Mouse (Mus musculus): ENCODE measurements around the gene Gm11983. TPM values are rescaled to one million over a fixed set of nuclear protein-coding genes. Genes with fewer than 3 reads are reported as not detected.
"Not testable (repeated sequence)": the region's sequence is repeated elsewhere in the genome, so short reads cannot be mapped to it uniquely, and the experiment has no call there.

Gene Gm11983
- total RNA-seq, 2 experiments from 2014 or later = not detected

- intact Hi-C loops (cut with DNase I); DNase-seq (ENCODE audit: low spot score): not testable (repeated sequence)
Measured at GRCm38 (mm10) chr11:6802879-6803278, 34.6 kb downstream of the Gm11983 start.

- DNase-seq (ENCODE audit: low spot score) = no peak
- intact Hi-C loops (cut with DNase I) = no loop called here
Measured at GRCm38 (mm10) chr11:6790690-6791089, 46.8 kb downstream of the Gm11983 start.

Other genes with a start within 250 kb of the Gm11983 start
- gene Nacad, start 231.6 kb downstream of the Gm11983 start, total RNA-seq (2021) = 1 to 10 TPM in 1 of 2 experiments, under 1 TPM in 1; 0.49 to 1.1 TPM
- gene Tbrg4, start 211.6 kb downstream of the Gm11983 start, total RNA-seq (2021) = 100 to 1,000 TPM in 1 of 2 experiments, 10 to 100 TPM in 1; 98.2 to 109 TPM
- gene Wap, start 199.0 kb downstream of the Gm11983 start, total RNA-seq (2021) = not detected
- gene Ramp3, start 179.1 kb downstream of the Gm11983 start, total RNA-seq (2021) = 1 to 10 TPM; 5.8 to 7.0 TPM
- 1 to 10 TPM; 2.2 to 2.5 TPM for gene Adcy1, start 225.8 kb upstream of the Gm11983 start, total RNA-seq (2021)

Measured in heart, postnatal 25 days (tissue).